25 mouse cellular contexts compared by ENCODE assay signal in the genomic region with DNA sequence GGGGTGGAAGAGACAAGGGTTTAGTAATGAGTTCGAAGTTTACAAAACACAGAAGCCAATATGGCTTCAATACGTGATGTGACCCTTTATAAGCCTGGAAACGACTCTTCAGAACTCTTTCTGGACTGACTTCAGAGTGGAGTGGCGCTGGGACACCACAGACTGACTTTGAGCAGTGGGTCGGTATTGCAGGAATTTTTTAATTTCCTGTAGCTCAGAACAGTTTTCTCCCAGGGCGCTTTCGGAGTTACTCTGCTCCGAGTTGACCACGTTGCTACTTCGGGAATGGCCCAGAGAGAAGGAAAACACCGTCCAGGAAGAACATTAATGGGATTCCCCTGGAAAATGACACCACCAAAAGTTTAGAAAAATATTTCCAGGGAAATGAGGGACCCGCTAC.
DNase-seq lines count a peak whose midpoint lies in the region; ATAC-seq and TF ChIP-seq lines count a peak whose summit lies in the region.
"Had no signal": no experiment of that assay in that cellular context is flagged by ENCODE, and none has a peak within 500 bp of the region (broad histone marks: within the 10 kb centered on the region; RNA-seq: fewer than 3 reads in every experiment).

No protein-coding gene starts in this region.

- no peak overlapping the region for H3K4me3 ChIP-seq in hindbrain, embryonic 11.5 days (ENCODE audit: low read depth, low read length)
- no peak overlapping the region for H3K4me3 ChIP-seq in hindbrain, postnatal 0 days (ENCODE audit: low read length)
- no peak overlapping the region for H3K4me3 ChIP-seq in limb, embryonic 12.5 days (replicated peaks)
- H3K4me3 ChIP-seq: heart, adult 2 months had no signal

- no peaks in the 10 kb centered on the region for H3K4me1 ChIP-seq in hindbrain, embryonic 11.5 days (replicated peaks; ENCODE audit: control insufficient read depth, insufficient read depth, low read length)
- H3K4me1 ChIP-seq in hindbrain, postnatal 0 days (ENCODE audit: insufficient read depth, low read length) = 0 out of 2 replicates have a peak, but pooled peaks cover 5% of the 10 kb centered on the region
- H3K4me1 ChIP-seq in limb, embryonic 12.5 days (replicated peaks) = peaks cover 28% of the 10 kb centered on the region

- peaks cover 50% of the 10 kb centered on the region for H3K27me3 ChIP-seq in hindbrain, embryonic 11.5 days (ENCODE audit: control insufficient read depth, insufficient read depth, low read length)
- H3K27me3 ChIP-seq in hindbrain, postnatal 0 days (ENCODE audit: insufficient read depth, low read length) = no peaks in the 10 kb centered on the region
- H3K27me3 ChIP-seq in limb, embryonic 12.5 days = peaks cover 4% of the 10 kb centered on the region; the same call in 1 of the 2 replicates
- H3K27me3 ChIP-seq: CH12.LX; intestine, embryonic 15.5 days; Patski had no signal

- no peak for ATAC-seq in hindbrain, embryonic 11.5 days (ENCODE audit: low FRiP score)
- no peak for ATAC-seq in hindbrain, postnatal 0 days
- ATAC-seq in limb, embryonic 12.5 days (ENCODE audit: insufficient number of reproducible peaks, insufficient read depth, low FRiP score, low TSS enrichment, low read depth) = peak; percentile 35; the same call in 1 of the 2 replicates

- no peaks in the 10 kb centered on the region for H3K36me3 ChIP-seq in hindbrain, embryonic 11.5 days (ENCODE audit: control insufficient read depth, insufficient read depth, low read length)
- H3K36me3 ChIP-seq in hindbrain, postnatal 0 days (ENCODE audit: insufficient read depth, low read length) = no peaks in the 10 kb centered on the region
- no peaks in the 10 kb centered on the region for H3K36me3 ChIP-seq in limb, embryonic 12.5 days
- H3K36me3 ChIP-seq: forebrain, embryonic 10.5 days; G1E; heart, embryonic 15.5 days; intestine, embryonic 15.5 days; midbrain, embryonic 13.5 days had no signal

- no peak overlapping the region for H3K4me2 ChIP-seq in hindbrain, embryonic 11.5 days (replicated peaks; ENCODE audit: low read depth, low read length)
- H3K4me2 ChIP-seq in hindbrain, postnatal 0 days (ENCODE audit: low read depth, low read length) = no peak overlapping the region
- no peak overlapping the region; the same call in 1 of the 2 replicates for H3K4me2 ChIP-seq in limb, embryonic 12.5 days

- DNase-seq in hindbrain, embryonic 11.5 days (ENCODE audit: low spot score) = peak; percentile 3
- DNase-seq in hindbrain, postnatal 0 days (ENCODE audit: low spot score) = no peak
- peak; percentile 12 for DNase-seq in testis, postnatal 10 days (ENCODE audit: low spot score)
- DNase-seq in testis, postnatal 14 days (ENCODE audit: low spot score) = no peak
- no peak for DNase-seq in layer of hippocampus, adult 8-10 months (ENCODE audit: low spot score in 2 of 2)
- DNase-seq in right cerebral cortex, postnatal 4 days = no peak
- DNase-seq: cerebellum, adult 11 months; cerebellum, postnatal 10 days; gastrocnemius, postnatal 36 days; heart, adult 2 months; heart, postnatal 36 days; kidney, postnatal 10 days; layer of hippocampus, postnatal 36 days; right cerebral cortex, postnatal 14 days; spleen, adult 18-20 months; thymus, postnatal 14 days had no signal

- 69% methylated on average over 12 of the region's 12 CpGs for WGBS in hindbrain, embryonic 11.5 days
- 70% methylated on average over 12 of the region's 12 CpGs for WGBS in hindbrain, postnatal 0 days
- WGBS in limb, embryonic 12.5 days = 38% methylated on average over 12 of the region's 12 CpGs

- H3K9me3 ChIP-seq in hindbrain, embryonic 11.5 days (ENCODE audit: control insufficient read depth, low read length) = no peaks in the 10 kb centered on the region
- no peaks in the 10 kb centered on the region for H3K9me3 ChIP-seq in hindbrain, postnatal 0 days (ENCODE audit: low read length)
- no peaks in the 10 kb centered on the region for H3K9me3 ChIP-seq in limb, embryonic 12.5 days
- H3K9me3 ChIP-seq: forebrain, embryonic 10.5 days; G1E; heart, embryonic 15.5 days; intestine, embryonic 15.5 days; midbrain, embryonic 13.5 days had no signal

- H3K9ac ChIP-seq in hindbrain, embryonic 11.5 days (ENCODE audit: low read depth, low read length) = no peak overlapping the region
- H3K9ac ChIP-seq in hindbrain, postnatal 0 days (replicated peaks; ENCODE audit: low read length) = no peak overlapping the region
- H3K9ac ChIP-seq in limb, embryonic 12.5 days (replicated peaks) = no peak overlapping the region
- H3K9ac ChIP-seq: heart, embryonic 15.5 days; midbrain, embryonic 13.5 days had no signal

- H3K27ac ChIP-seq in hindbrain, embryonic 11.5 days (ENCODE audit: low read depth, low read length) = no peak overlapping the region
- no peak overlapping the region for H3K27ac ChIP-seq in hindbrain, postnatal 0 days
- H3K27ac ChIP-seq in limb, embryonic 12.5 days = peak overlapping the region; percentile 53; the same call in 1 of the 2 replicates
- H3K27ac ChIP-seq: heart, adult 2 months; heart, embryonic 15.5 days; hindbrain, embryonic 14.5 days; intestine, embryonic 15.5 days; midbrain, embryonic 13.5 days had no signal

- no peak for TF ChIP-seq CTCF in hindbrain, postnatal 0 days (IDR thresholded peaks at IDR 0.05; ENCODE audit: low read depth)

Comparison
In these comparisons a context has a peak if more than half of its experiments do, and no peak if none do; other contexts are left out.
1. DNase-seq: peak in hindbrain, embryonic 11.5 days (single experiment) and testis, postnatal 10 days (single experiment); none in hindbrain, postnatal 0 days (single experiment), testis, postnatal 14 days (single experiment), layer of hippocampus, adult 8-10 months (0 of 2) and right cerebral cortex, postnatal 4 days (single experiment).